Mouse (Mus musculus): ENCODE measurements around the gene Phactr4. TPM values are rescaled to one million over a fixed set of nuclear protein-coding genes. Genes with fewer than 3 reads are reported as not detected.

The Phactr4 gene
- total RNA-seq, 2 experiments from 2014 or later = 31.9 to 39.0 TPM

DNA sequence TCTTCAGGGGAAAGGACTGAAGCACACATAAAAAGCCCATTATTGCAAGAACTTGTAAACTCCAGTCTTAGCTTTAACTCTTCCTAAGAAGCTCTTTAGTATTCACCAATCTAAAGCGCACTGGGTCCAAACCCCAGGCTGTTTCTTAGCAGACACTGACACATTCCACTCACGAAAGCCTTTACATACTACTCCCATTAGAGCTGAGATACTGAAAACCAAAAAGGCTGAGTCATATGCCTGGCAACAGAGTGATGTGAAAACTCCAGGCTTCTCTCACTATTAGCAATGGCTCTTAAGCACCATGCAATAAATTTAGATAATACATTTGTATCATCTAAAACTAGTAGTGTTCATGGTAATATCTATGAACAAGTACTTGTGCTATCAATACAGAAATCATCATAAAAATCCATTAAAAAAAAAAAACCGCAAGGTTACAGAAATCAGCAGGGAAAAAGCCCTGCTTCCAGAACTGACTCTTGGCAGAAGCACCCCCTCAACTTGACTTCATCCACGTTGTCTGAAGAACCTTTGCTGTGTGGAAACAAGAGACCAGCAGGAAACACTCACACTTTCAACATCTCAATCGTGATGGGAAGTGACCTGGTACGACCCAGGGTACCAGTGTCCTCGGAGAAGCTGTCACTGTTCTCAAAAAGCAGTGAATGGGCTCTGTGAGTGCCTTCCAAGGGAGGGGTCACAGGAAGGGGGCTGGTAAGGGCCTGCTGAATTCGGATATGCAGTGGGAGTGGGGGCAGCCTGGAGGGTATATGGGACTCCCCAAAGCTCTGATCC lies 52.1 kb downstream of the Phactr4 start:
- DNase-seq = no peak

DNA sequence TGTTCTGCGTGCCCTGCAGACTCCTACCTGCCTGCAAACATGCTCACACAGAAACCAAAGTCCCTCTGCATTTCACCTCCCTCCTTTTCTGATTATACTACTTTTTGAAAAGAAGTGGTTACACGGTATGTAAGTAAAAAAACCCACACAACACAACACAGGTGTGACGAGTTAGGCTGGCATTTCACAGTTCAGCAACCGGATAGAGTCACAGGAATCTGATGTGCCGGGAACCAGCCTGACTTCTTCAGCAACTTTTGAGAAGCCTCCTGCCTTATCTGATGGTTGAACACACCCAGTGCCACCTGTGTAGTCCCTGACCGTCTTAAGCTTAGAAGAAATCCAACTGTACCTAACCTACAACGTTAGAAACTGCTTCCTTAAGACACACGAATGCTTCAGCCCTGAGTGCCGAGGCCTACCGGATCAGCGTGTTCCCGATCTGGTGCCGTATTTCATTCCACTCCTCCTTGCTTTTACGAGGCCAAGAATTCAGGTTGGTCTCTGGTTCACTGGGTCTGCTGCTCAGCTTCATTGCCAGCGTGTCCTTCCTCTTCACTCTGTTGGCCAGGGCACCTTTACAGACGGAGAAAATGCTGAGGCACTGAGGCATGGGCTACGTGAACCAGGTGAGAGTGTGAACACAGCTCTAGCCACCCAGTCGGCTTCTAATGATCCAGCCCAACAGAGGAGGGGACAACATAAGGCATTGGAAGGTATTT lies 54.6 kb downstream of the Phactr4 start:
- no peak for DNase-seq

DNA sequence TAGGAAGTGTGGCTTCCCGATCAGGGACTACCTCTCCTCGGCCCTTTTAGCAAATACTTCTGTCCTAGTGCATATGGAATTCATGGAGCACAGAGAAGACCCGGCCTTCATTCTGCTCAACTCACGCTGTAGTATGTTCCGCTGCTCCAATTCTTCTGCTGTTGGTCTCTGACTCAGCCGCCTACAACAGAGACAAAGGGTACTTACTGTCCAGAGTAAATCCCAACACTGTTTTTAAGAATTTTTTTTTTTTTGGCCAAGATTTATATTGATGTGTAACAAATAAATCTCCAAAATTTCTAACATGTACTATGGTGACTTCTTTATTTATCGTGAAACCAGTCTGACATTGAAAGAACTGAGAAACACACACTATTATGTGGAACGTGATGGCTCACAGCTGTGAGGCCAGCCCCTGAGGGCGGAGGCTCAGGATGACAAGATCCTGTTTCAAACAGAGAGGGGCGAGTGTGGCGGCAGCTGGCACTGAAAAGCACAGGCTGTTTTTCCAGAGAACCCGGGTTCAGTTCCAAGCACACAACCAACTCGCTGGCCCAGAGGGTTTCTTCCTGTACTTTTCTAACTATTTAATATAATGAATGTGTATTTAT lies 56.7 kb downstream of the Phactr4 start:
- DNase-seq = no peak

DNA sequence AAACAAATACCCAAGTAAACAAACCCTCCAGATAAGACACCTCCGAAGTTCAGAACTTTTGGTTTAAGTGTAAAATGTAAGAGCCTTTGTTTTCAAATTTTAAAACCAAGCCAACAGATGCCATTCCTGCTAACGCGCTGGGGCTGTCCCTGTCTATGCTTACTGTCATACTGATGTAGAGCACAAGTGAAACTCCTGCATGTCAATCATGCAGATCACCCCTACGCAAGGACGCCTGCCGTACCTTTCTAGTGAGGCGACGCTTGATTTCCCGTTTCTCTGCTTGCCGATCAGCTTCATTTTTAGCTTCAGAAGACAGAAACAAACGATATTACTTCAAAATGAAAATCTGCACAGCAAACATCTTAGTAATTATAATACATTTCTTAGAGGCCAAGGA lies 58.8 kb downstream of the Phactr4 start:
- DNase-seq = no peak

DNA sequence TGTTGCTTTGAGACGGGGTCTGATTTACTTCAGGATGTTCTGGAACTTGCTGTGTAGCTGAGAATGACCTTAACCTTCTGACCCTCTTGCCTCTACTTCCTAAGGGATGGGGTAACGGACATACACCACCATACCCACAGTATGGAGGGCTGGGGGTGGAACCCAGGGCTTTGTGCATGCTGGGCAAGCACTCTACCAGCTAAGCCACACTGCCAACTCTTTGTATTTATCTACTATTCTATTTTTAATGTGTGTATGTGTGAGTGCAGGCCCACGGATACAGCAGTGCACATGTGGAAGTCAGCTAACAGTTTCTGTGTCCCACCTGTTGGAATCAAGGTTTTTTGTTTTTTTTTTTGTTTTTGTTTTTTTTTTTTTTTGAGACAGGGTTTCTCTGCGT lies 62.8 kb downstream of the Phactr4 start:
- no peak for DNase-seq

DNA sequence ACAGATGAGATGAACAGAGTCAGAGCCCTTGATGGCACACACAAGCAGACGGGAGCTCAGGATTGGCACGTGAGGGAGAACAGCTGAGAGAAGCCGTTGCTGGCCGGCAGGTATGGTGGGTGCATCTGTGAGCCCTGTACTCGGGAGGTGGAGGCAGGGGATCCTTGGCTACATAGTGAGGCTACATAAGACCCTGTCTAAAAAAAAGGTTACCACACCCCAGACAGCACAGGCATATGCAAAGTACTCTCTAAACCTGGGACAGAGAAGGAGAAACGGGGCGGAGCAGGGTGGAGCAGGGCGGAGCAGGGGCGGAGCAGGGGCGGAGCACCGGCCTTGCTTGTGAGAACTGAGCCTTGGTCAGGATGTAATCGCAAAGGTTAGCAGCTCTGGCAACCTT lies 66.1 kb downstream of the Phactr4 start:
- DNase-seq = peak; percentile 81

DNA sequence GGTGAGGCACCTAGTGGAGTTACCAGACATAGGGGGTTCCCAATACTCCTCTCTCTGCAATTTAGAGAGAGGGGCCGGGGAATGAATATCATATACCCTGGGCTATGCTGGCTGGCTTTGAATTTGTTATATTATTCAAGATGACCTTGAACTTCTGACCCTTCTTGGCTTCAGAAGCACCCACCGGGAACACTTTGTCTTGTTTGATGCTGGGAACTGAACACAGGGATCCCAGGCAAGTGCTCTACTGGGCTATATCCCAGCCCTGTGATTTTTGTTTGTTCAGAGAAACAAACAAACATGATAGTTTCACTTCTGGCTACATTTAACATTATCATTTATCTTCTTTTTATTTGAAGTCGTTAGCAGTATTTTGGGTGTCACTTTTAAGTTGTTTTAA lies 66.9 kb downstream of the Phactr4 start:
- no peak for DNase-seq

DNA sequence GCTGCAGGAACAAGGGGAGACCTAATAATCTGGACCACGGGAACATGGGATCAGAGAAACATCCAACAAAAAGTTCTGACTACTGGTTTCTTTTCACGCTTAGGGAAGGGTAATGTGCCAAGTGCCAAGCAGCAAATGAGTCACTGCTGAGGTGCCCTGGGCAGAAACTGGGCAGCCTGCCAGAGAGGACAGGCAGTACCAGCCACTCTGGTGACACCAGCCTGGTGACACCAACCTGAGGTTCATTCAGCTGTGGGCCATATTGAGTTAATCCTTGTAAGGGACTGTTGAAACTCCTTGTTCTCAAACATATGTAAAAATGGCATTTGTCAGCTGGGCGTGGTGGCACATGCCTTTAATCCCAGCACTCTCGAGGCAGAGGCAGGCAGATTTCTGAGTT lies 67.7 kb downstream of the Phactr4 start:
- DNase-seq = peak; percentile 84

DNA sequence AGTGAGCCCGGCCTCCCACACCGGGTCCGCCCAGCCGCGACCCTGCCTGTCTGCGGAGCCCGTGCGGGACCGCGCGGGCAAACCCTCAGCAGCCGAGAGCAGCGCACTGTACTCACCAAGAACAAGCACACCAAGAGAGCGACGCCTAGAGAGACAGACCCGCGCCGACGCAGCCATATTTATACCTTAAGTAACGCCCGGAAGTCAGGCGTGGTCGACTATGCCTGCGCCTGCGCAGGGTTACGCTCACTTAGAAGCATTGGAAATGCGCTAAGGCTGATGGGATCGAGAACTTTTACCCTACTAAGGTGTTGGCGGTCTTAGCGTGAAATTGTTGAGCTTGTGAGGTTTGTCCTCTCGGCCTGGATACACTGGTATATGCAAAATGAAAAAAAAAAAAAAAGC lies 68.8 kb downstream of the Phactr4 start, which contains the start of gene Rcc1:
Gene Rcc1 (minus strand): TSS at position 125 of the 405 bp plus-strand sequence.
- DNase-seq = peak; percentile 94

DNA sequence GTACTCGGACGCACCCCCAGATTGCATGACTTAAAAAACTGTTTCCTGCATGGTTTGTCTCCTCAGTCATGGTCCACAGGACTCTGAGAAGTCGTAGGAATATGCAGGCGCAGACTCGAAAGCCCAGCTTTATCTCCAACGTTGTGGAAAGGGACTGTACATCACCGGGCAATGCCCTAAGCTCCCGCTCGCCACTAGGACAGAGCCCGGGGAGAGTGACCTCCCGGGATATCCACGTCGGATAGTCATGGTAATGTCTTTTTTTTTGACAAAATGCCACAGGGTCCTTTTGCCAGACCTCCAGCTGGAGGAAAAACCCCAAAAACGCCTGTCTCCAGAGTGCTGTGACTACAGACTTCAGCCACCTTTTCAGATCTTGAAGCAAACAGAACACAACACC lies 69.5 kb downstream of the Phactr4 start:
- peak; percentile 47 for DNase-seq

DNA sequence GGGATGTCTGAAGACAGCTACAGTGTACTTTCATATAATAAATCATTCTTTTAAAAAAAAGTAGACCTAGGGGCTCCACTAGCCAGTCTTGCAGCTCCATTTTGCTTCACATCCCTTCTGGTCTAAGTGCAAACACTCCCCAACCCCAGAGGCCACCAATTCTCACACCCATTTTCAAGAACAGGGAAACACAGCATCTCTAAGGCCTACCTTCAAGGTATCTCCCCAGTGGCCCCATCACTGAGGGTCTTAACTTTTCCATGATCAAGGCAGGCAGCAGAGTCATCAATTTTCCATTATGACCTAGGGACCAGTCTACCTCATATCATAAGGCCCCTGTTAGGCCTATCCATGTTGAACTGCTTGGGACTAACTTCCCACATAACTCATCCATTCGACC lies 70.9 kb downstream of the Phactr4 start:
- DNase-seq = no peak

DNA sequence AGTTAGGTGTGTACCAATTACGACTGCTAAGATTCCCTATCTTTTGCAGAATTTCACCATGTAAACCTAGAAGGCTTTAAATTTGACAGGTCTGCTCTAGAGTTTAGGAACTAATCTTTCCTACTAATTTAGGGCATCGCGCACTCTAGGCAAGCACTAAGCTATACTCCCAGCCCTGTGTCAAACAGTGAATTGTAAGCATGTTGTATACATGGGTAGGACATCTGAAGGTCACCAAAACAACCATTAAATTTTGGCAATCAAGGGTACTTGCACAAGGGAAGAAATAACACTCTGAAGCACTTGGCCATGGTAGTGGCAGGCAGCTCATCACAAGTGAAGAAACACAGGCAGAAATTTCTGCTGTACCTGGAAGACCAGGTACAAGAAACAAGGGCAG lies 71.4 kb downstream of the Phactr4 start:
- DNase-seq = no peak

DNA sequence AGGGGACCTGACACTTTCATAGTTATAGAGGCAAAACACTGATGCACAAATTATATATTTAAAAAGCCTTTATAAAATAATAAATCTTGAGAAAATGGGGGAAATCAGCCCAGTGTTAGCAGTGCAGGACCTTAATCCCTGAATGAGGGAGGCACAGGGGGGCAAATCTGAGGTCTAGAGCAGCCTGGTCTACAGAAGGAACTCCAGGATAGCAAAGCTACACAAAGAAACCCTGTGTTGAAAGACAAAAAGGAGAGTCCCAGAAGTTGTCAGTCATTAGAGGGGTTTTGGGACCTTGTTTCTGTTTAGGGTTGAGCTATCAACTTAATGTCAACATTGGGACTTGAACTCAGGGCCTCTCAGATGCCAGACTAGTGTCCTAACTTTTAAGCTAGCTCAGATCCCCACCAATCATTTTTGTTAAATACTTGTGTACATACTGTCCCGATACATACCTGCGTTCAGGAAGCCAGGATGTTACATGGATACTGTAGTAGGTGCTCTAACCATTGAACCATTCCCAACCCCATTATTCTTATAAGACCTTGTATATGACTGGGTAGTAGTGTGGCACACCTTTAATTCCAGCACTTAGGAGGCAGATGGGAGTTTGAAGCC lies 72.1 kb downstream of the Phactr4 start:
- no peak for DNase-seq

DNA sequence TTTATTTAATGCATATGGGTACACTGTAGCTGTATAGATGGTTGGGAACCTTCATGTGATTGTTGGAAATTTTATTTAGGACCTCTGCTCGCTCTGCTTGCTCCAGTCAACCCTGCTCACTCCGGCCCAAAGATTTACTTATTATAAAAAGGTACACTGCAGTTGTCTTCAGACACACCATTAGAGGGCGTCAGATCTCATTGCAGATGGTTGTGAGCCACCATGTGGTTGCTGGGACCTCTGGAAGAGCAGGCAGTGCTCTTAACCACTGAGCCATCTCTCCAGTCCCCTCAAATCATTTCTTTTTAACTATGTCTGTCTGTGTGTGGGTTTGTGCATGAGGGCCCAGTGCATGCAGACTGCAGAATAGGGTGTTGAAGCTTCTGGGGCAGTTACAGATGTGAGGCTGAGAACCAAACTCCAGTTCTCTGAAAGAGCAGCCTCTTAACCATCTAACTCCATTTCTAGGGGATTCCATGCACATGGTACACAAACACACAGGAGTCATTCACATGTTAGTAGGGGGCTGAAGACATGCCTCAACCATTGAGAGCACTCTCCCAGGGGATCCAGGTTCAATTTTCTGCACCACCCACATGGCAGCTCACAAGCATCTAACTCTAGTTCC lies 72.7 kb downstream of the Phactr4 start:
- no peak for DNase-seq

DNA sequence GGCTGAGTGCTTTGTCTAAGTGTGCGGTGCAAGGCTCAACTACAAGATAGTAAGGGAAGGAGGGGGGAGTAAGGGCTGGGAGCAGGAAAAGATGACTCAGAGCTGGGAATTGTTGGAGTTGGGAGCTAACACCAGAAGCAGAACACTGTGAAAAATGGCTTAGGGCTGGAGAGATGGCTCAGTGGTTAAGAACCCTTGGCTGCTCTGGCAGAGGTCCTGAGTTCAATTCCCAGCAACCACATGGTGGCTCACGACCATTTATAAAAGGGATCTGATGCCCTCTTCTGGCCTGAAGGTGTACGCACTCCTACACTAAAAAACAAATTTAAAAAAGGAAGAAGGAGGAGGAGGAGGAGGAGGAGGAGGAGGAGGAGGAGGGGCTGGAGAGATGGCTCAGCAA lies 75.6 kb downstream of the Phactr4 start:
- no peak for DNase-seq

DNA sequence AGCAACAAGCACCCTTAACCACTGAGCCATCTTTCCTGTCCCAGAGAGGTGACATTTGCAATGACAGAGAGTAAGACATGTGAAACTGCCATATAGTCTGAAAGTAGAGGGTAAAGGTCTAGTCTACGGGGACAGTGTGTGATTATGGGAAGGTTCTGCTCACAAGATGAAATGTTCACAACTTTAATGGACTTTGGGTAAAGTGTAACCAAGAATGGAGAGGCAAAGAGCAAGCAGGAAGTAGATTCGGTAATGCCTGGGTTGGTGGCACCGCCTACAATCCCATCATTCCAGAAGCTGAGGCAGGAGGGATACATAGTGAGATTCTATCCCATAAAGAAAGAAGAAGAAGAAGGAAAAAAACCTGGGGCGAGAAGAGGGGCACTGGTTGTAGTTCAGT lies 76.0 kb downstream of the Phactr4 start:
- DNase-seq = no peak

DNA sequence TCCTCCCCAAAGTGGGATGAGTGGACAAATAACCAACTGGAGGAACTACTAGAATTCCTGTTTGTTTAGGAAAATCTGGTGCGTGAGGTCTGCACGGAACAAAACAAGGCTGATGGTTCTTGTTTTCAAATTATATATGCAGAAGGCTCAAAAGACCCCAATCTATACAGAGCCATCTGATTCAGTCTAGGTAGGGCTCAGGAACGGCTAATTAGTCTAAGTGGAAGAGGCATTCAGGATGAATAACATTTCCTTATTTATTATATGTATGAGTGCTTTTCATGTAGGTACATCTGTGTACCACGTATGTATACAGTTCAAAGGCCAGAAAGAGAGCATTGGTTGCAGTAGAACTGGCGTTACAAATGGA lies 76.5 kb downstream of the Phactr4 start:
- no peak for DNase-seq

DNA sequence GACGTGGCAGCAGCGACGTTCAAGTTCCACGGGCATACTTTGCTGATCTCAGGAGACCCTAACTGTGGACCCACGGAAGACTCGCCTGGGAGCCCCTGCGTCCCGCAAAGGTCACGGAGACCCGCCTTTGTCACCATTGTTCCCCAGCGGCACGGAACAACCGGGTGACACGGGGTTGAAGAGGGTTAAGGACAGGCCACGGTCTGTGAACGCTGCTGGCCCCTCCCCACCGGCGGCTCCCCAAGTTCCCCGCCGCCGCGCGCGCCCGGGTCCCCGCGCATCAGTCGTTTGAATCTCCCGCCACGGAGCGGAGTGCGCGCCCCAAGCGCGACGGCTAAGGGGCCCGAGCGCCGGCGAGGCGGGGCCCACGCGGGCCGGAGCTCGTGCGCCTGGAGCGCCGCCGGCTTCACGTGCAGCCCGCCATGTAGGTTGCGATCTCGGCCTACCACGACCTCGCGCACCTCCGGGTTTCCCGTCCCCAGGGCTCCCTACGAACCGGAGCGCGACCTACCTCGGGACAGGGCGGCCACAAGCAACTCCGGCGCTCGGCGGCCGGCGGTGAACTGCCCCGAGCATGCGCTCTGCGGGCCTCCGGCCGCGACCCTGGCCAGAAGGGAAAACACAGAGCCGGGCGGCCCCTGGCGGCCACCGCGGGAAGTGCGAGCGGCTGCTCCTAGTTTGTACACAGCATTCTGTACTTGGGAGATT lies 77.0 kb downstream of the Phactr4 start:
- DNase-seq = peak; percentile 99

DNA sequence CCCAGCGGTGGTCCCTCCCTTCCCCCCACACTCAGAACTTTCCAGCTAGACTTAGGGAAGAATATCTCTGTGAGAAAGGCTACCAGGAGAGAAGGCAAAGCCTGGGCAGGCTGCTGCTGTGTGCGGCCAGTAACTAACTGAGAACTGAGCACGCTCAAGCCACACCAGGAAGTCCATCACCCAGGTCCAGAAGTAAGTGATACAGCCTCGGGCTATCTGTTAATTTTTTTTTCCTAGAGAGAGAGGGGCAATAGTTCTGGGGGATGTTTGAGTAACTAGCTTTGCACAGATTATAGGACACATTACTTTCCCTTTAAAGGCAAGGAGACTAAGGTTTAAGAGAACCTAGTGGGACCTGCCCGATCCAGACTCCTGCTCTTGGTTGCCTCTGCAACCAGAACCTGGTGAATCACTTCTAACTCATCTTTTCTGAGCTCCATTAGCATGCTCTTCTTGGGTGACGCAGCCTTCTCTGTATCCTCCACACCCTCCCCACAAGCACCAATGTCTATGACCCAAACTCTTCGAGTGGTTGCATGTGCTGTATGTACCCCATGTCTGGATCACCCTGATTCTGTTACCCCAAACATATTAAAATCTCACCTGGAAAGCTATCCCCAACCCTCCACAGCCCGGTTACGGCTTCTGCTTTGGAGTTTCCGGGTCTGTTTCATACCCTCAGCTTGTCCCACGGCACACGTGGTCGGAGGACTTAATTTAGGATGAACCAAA lies 77.7 kb downstream of the Phactr4 start:
- no peak for DNase-seq

DNA sequence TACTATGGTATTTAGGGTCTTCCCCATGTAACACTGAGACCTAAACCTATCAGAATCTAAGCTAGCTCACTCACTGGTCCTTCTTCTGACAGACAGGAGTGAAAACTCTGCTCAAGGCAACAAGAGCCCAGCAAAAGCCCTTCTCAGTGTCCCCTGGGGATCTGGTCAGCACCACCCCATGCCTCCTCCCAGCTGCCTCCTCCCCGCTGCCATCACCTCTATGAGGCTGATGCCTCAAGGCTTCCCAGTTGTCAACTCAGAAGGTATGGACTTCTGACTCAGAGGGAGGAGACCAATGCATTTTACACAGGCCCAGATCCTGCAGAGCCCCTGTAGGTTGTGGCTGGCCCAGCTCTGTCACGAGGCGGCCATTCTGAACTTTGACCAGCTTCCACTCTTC lies 80.8 kb downstream of the Phactr4 start:
- DNase-seq = no peak

DNA sequence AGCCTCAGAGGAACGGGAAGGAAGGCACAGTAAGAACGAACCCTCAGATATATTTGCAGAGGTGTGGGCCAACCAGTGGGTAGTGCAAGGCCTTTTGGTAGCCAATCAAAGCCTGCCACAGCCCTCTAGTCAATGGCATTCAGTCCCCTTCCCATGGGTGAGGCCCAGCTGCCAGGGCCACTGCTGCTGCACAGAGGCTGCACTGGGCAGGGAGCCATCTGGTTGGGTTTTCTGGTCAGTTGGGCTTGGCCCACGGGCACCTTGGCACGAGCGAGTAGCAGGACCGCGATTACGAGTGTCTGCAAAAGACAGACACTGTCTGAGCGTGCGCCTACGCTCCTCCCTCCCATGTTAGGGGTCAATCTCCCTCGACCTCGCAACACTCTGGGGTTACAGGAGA lies 83.3 kb downstream of the Phactr4 start:
- peak; percentile 78 for DNase-seq

Measured in adrenal gland, postnatal 10 days (tissue).